Mouse (Mus musculus) frontal cortex, postnatal 36 days (tissue): ENCODE data around the gene Hoxc8.

Source experiments
- DNase-seq, 2 experiments: peaks; one replicate each; pipeline ENCODE4 v3.0.0; 2022; ENCODE audit warnings: low spot score in 2 of 2

Gene Hoxc8

DNA sequence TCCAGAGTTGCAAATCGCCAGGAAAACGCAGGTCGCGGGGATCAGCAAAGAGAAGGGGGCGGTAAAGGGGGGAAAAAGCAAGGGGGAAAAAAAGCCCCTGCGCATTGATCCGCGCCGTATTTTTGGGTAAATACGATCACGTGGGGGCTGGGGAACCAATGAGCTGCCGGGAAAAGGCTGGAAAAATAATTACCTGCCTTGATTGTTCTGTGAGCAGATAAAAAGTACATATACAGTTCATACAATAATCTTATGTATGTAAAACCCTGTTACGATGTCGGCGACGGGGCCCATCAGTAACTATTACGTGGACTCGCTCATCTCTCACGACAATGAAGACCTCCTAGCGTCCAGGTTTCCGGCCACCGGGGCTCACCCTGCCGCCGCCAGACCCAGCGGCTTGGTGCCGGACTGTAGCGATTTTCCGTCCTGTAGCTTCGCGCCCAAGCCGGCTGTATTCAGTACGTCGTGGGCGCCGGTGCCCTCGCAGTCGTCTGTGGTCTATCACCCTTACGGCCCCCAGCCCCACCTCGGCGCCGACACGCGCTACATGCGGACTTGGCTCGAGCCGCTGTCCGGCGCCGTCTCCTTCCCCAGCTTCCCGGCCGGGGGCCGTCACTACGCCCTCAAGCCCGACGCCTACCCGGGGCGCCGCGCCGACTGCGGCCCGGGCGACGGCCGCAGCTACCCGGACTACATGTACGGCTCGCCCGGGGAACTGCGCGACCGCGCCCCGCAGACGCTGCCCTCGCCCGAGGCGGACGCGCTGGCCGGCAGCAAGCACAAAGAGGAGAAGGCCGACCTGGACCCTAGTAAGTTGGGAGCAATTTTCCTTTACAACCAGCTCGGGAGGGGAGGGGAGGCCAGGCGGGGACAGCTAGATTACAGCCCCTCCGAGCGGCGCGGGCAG, 8.8 kb upstream of the Hoxc8 start:
- no peak for DNase-seq

- DNase-seq = no peak
Measured at GRCm38 (mm10) chr15:102983716-102984115, 6.7 kb upstream of the Hoxc8 start.

GRCm38 (mm10) chr15:102984521-102984920, 5.9 kb upstream of the Hoxc8 start:
- DNase-seq = no peak

- no peak for DNase-seq
Measured at GRCm38 (mm10) chr15:102984925-102985324, 5.5 kb upstream of the Hoxc8 start.

GRCm38 (mm10) chr15:102987124-102987833, 3.1 kb upstream of the Hoxc8 start:
- DNase-seq = peak; percentile 83 to 86

DNA sequence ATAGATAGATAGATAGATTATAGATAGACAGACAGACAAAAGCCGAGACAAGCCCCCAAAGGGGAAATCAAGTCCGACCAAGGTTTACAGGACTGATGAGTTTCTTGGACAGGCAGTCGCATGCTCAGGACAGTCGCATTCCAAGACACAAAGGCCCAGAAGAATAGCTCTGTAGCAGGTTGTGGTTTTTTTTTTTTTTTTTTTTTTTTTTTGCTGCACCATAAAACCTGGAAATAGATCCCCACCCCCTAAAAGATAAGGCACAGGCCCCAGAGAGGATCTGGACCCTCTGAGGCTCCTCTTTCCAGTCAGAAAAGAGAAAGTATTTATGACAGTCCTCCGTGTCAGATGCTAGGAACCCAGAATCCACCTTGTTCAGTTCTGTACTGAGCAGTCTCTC, 2.3 kb upstream of the Hoxc8 start:
- no peak for DNase-seq

GRCm38 (mm10) chr15:102991782-102992181, 1.4 kb downstream of the Hoxc8 start:
- DNase-seq = no peak

GRCm38 (mm10) chr15:102992206-102992605, 1.8 kb downstream of the Hoxc8 start:
- no peak for DNase-seq

- DNase-seq = no peak
Measured at GRCm38 (mm10) chr15:102992863-102993262, 2.5 kb downstream of the Hoxc8 start.

- DNase-seq = no peak
Measured at GRCm38 (mm10) chr15:102996548-102996947, 6.1 kb downstream of the Hoxc8 start.

- DNase-seq = no peak
Measured at GRCm38 (mm10) chr15:102997431-102997830, 7.0 kb downstream of the Hoxc8 start.

DNA sequence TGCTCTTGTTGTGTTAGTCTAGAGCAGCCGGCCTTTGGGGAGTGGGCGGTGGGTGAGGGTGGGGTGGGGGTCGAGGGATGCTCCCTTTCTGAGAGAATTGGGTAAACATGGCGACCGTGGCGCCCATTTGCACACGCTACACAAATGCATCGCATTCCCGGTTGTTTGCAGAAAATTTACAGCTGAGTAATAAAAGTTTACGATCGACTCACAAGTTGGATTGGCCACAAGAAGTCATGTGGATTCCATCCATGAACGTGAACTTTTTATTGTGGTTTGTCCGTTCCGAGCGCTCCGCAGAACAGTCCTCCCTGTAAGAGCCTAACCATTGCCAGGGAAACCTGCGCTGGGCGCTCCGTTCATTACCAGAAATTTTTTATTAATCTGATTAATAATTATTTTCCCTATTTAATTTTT, 7.5 kb downstream of the Hoxc8 start, which contains the start of gene Hoxc6:
Gene Hoxc6, plus strand, starts transcription at position 319 of the 417 bp plus-strand sequence.
- no peak for DNase-seq

DNA sequence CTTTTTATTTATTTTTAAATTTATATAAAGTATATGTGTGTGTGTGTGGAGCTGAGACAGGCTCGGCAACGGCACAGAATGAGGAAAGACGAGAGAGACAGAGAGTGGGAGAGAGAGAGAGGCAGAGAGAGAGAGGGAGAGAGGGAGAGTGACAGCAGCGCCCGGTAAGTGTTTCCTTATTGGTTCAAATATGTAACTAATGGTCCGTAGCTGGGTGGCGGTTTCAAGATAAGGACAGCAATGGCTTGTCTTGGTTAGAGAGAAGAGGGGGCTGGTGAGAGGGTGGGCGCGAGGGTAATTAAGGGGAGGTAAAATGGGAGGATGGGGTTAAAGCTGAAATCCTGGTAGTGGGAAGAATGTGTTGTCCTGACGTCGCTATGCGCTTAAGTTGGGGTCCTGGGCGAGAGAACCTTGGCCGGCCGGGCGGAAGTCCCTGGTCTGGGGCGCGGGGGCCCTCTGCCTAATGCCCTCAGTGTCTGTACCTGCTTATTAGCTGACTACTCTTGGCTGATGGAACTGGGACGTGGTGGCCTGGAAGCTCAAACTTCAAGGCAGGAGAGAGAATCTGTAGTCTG, 8.3 kb downstream of the Hoxc8 start:
- DNase-seq = no peak

GRCm38 (mm10) chr15:102999183-102999831, 8.9 kb downstream of the Hoxc8 start:
- no peak for DNase-seq

DNA sequence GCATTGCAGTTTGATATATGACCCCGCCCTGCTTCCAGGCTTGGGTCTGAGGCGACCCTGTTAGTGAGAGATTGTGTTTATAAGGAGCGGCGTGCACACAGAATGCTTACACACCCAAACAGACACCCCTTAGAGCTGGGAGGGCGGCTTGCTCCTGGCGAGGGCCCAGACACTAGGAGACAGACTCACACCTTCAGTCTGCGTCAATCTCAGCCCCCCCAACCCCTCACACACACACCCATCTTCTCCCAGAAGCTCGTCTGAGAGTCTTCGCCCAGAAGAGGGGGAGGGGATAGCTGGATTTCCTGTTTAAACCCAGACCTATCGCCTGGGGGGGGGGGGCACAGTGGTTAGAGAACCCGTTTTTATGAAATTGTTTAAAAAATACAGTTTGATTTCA, 9.5 kb downstream of the Hoxc8 start:
- DNase-seq = no peak

DNA sequence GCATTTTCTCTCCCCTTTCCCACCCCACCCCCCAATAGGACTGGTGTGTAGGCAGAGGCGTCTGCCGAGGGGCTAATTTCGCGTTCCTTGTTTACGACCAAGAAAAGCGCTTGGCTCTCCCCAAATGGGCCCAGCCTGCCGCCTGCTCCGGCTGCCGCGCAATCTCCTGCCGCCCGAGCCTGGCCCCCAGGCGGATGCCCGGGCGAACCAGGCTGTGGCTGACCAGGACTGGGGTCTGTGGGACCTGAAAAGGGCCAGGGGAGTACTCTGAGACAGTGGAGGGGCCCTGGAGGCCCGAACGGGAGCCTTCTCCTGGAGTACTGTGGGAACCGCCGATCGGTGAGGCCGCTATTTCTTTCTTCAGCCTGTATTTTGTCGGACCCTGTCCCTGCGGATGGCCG, 10.1 kb downstream of the Hoxc8 start:
- no peak for DNase-seq

GRCm38 (mm10) chr15:103001370-103001769, 11.0 kb downstream of the Hoxc8 start:
- DNase-seq = no peak

DNA sequence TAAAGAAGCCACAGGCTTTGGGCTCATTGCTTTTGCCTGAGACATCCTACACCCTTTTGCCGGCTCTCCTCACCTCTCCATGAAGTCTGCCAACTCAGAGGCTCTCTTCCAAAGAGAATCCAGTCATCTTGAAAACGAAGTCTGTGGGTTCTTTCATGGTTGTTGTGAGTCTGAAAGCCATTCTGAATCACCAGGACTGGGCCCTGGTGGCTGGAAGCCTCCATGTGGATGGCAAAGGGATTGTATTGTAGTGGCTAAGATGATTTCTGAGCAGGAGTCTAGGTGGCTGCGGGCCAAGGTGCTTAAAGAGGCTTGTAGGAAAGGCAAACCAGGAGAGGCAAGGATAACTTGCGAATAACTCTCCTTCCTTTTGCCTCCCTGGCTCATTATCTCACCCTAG, 11.7 kb downstream of the Hoxc8 start:
- DNase-seq = no peak

DNA sequence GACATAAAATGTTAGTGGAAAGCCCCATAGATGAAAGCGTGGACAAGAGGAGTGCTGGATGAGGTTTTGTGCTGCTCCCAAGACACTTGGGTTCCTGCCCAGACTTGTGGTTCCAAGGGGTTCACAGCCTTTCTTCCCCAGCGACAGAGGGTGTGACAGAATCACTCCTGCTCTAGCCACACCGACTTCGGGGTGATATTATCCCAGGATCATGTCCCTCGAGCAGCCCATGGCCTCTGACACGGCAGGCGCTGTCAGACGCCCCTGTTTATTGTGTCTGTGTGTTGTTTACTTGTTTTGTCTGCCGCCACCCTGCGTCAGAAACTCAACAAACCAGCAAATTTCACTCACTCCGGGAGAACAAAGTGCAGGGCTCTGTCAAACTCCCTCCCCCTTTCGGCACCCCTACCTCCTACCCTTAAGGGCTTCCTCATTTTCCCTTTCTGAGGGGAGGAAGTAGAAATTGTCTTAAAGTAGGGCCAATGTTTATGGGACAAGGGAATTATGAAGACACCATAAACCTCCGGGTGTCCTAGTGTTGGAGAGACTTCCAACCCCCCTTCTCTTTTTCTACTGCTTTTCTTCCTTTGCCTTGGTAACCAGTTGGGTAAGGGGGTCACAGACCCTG, 12.5 kb downstream of the Hoxc8 start:
- DNase-seq = no peak

DNA sequence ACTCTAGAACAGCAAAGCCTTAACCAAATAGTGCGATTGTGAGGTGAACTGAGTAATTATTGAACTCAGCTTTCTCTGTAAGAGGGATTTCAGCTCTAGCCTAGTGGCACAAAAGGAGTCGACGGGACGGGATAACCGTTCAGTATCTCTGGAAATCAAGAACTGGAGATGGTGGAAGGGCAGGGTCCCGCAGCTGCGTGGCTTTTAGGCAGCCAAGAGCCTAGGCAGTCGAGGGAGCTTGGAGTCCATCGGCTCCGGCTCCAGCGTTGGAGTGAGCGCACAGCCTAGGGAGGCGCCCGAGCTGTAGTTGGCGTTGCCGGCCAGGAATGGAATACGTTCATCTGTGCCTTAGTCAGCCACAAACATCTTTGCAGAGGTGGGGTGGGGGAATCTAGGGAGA, 14.9 kb downstream of the Hoxc8 start:
- DNase-seq = no peak

DNA sequence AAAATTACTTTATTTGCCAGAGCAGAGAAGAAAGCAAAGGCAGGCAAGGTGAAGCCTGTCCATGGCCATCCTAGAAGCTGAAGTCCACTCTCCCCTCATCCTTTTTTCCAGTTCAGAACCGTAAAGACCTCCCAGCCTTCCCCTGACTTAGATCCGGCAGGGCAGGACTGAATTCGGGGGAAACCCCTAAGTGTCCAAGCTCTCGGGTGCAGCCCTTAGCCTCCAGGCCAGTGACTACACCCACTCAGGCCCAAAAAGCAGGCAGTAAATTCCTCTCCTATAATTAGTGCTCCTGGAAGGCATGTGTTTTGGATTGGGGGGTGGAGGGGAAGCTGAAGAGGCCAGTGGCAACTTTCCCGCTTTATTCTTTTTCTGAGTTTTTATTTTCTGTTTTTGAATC, 15.4 kb downstream of the Hoxc8 start:
- DNase-seq = no peak

DNA sequence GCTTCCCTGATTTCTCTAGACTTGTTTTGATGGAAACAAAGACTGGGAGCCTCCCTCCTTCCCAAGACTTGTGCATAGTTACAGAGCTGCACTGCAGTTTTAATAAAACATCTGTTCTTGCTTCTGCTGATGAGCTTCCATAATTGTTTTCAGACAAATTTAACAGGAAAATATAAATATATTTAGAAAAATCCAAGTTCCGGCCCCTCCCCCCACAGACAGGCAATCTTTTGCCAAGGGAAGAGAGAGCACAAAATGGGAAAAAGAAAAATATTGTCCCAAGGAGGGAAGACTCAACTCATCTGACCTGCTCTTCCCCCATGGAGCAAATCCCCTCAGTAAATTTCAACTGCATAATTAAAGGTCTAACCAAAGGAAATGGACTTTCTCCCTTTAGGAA, 15.9 kb downstream of the Hoxc8 start:
- DNase-seq = no peak
